Mouse (Mus musculus) olfactory bulb, adult 2 months (tissue): Measurements from ENCODE around the gene Pmf1.

Source experiments
- CTCF ChIP-seq: fragments of 200-500 bp; IDR thresholded peaks from 2 replicates; pipeline ENCODE4 v1.5.1; 2012; ENCODE audit warnings: low read depth, mild to moderate bottlenecking, low read length, moderate library complexity; ENCODE audit not compliant: insufficient read depth
- POLR2A ChIP-seq: fragments of 200-500 bp; IDR thresholded peaks from 2 replicates; pipeline ENCODE4 v1.6.1; 2012; ENCODE audit warnings: mild to moderate bottlenecking, low read depth, low read length, moderate library complexity; ENCODE audit not compliant: insufficient read depth

GRCm38 (mm10) chr3:88395288-88395687 is 14.8 kb downstream of the Pmf1 start:
- TF ChIP-seq CTCF, result no peak
- no peak for TF ChIP-seq POLR2A
